Comparison of ENCODE assay signal across 16 mouse cellular contexts in the genomic region with DNA sequence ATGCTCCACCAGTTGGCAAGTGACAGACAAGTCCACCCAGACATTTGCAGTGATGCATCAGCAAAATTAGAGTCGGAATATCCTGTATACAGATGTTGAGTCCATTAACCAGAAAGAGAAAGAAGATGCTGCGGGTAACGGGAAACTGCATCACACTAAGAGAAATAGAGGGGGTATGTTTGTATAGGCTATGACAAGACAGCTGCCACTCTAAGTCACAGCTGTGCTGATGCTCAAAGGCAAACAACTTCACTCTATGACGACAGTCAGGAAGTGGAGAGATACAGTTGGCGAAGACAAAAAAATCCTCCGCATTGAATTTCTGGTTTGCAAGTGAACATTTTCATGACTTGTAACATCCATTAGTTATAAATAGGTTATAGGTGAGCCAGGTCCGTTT.
DNase-seq lines count a peak whose midpoint lies in the region; ATAC-seq lines count a peak whose summit lies in the region.
"Had no signal": no experiment of that assay in that cellular context is flagged by ENCODE, and none has a peak within 500 bp of the region (broad histone marks: within the 10 kb centered on the region; RNA-seq: fewer than 3 reads in every experiment).

No protein-coding gene starts in this region.

- 54% methylated on average over 7 of the region's 7 CpGs for WGBS in forebrain, embryonic 10.5 days
- 45% methylated on average over 7 of the region's 7 CpGs for WGBS in hindbrain, embryonic 13.5 days
- WGBS in midbrain, embryonic 15.5 days: 42% methylated on average over 7 of the region's 7 CpGs
- 53% methylated on average over 7 of the region's 7 CpGs for WGBS in liver, embryonic 11.5 days

- no peak overlapping the region for H3K27ac ChIP-seq in forebrain, embryonic 10.5 days
- peak overlapping the region; percentile 66 for H3K27ac ChIP-seq in hindbrain, embryonic 13.5 days
- H3K27ac ChIP-seq in midbrain, embryonic 15.5 days: no peak overlapping the region
- H3K27ac ChIP-seq in liver, embryonic 11.5 days (ENCODE audit: low read depth, low read length): no peak overlapping the region
- H3K27ac ChIP-seq: gastrocnemius, adult 2 months; kidney, embryonic 15.5 days; limb, embryonic 15.5 days; stomach, embryonic 15.5 days had no signal

- H3K4me3 ChIP-seq in forebrain, embryonic 10.5 days: peak overlapping the region; percentile 36
- no peak overlapping the region for H3K4me3 ChIP-seq in hindbrain, embryonic 13.5 days
- no peak overlapping the region for H3K4me3 ChIP-seq in midbrain, embryonic 15.5 days
- no peak overlapping the region for H3K4me3 ChIP-seq in liver, embryonic 11.5 days (ENCODE audit: low read depth, low read length)
- H3K4me3 ChIP-seq: gastrocnemius, adult 2 months; kidney, embryonic 15.5 days; limb, embryonic 15.5 days; myocyte; stomach, embryonic 15.5 days had no signal

- peaks cover 18% of the 10 kb centered on the region; the same call in 1 of the 2 replicates for H3K27me3 ChIP-seq in forebrain, embryonic 10.5 days (ENCODE audit: poor library complexity, severe bottlenecking)
- H3K27me3 ChIP-seq in hindbrain, embryonic 13.5 days: no peaks in the 10 kb centered on the region
- H3K27me3 ChIP-seq in midbrain, embryonic 15.5 days (replicated peaks): no peaks in the 10 kb centered on the region
- no peaks in the 10 kb centered on the region; the same call in 1 of the 2 replicates for H3K27me3 ChIP-seq in liver, embryonic 11.5 days (replicated peaks; ENCODE audit: control insufficient read depth, insufficient read depth, low read length)
- H3K27me3 ChIP-seq: stomach, embryonic 15.5 days had no signal

- DNase-seq in embryo, embryonic 10.5 days (ENCODE audit: low spot score): peak; percentile 5
- DNase-seq in embryo, embryonic 11 days: no peak
- no peak for DNase-seq in forebrain, embryonic 10.5 days (ENCODE audit: extremely low spot score, low spot score)
- DNase-seq in spleen, adult 18-20 months: no peak
- DNase-seq in thymus, postnatal 0 days (ENCODE audit: low spot score): no peak
- DNase-seq in liver, embryonic 11.5 days (ENCODE audit: low spot score): no peak
- DNase-seq: adrenal gland, postnatal 36 days; gastrocnemius, adult 2 months; lung, adult 18-20 months; thymus, postnatal 14 days had no signal

- H3K36me3 ChIP-seq in forebrain, embryonic 10.5 days (replicated peaks): no peaks in the 10 kb centered on the region
- no peaks in the 10 kb centered on the region for H3K36me3 ChIP-seq in hindbrain, embryonic 13.5 days
- no peaks in the 10 kb centered on the region for H3K36me3 ChIP-seq in midbrain, embryonic 15.5 days (replicated peaks)
- no peaks in the 10 kb centered on the region for H3K36me3 ChIP-seq in liver, embryonic 11.5 days (ENCODE audit: control insufficient read depth, insufficient read depth, low read length)
- H3K36me3 ChIP-seq: kidney, embryonic 15.5 days; limb, embryonic 15.5 days; stomach, embryonic 15.5 days had no signal

- H3K4me1 ChIP-seq in forebrain, embryonic 10.5 days: peaks cover 26% of the 10 kb centered on the region
- H3K4me1 ChIP-seq in hindbrain, embryonic 13.5 days (replicated peaks): peaks cover 32% of the 10 kb centered on the region
- peaks cover 17% of the 10 kb centered on the region for H3K4me1 ChIP-seq in midbrain, embryonic 15.5 days
- H3K4me1 ChIP-seq in liver, embryonic 11.5 days (replicated peaks; ENCODE audit: control insufficient read depth, insufficient read depth, low read length): no peaks in the 10 kb centered on the region
- H3K4me1 ChIP-seq: stomach, embryonic 15.5 days had no signal

- H3K9ac ChIP-seq in hindbrain, embryonic 13.5 days: no peak overlapping the region
- no peak overlapping the region for H3K9ac ChIP-seq in midbrain, embryonic 15.5 days
- no peak overlapping the region for H3K9ac ChIP-seq in liver, embryonic 11.5 days (ENCODE audit: low read depth, low read length)
- H3K9ac ChIP-seq: kidney, embryonic 15.5 days; limb, embryonic 15.5 days; stomach, embryonic 15.5 days had no signal

- no peaks in the 10 kb centered on the region for H3K9me3 ChIP-seq in forebrain, embryonic 10.5 days
- H3K9me3 ChIP-seq in hindbrain, embryonic 13.5 days: no peaks in the 10 kb centered on the region
- no peaks in the 10 kb centered on the region for H3K9me3 ChIP-seq in midbrain, embryonic 15.5 days
- H3K9me3 ChIP-seq in liver, embryonic 11.5 days (ENCODE audit: control insufficient read depth, low read length): no peaks in the 10 kb centered on the region
- H3K9me3 ChIP-seq: kidney, embryonic 15.5 days; limb, embryonic 15.5 days; stomach, embryonic 15.5 days had no signal

- peak overlapping the region; percentile 32 for H3K4me2 ChIP-seq in hindbrain, embryonic 13.5 days
- H3K4me2 ChIP-seq in midbrain, embryonic 15.5 days: peak overlapping the region; percentile 33
- no peak overlapping the region for H3K4me2 ChIP-seq in liver, embryonic 11.5 days
- H3K4me2 ChIP-seq: limb, embryonic 15.5 days; stomach, embryonic 15.5 days had no signal

- ATAC-seq in hindbrain, embryonic 13.5 days (ENCODE audit: low FRiP score): peak; percentile 44; the same call in 1 of the 2 replicates
- peak; percentile 52 for ATAC-seq in midbrain, embryonic 15.5 days (replicated peaks)
- no peak for ATAC-seq in liver, embryonic 11.5 days (replicated peaks; ENCODE audit: low FRiP score)
